ENCODE assay signal across 7 mouse cellular contexts in the genomic region with DNA sequence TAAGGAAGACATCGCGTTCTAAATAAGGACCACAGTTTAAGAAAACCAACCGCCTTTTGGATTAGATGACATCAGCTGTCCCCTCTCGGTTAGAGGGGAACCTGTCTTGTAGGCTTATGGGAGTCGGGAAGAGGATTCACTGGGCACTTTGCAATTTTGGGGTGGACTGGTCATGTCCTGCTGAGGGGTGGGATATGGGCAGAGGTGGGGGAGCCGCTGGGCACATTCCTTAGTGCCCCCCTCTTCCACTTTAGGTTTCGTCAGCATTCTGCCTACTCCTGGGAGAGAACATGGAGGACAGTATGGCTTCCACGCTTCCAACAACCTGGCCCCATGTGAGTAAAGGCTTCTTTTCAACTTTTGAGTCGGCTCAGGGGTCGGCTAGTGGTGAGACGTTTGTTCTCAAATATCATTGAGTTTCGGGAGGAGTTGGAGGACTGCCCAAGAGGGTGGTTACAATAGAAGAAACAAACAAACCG. TPM values are rescaled to one million over a fixed set of nuclear protein-coding genes. Genes with fewer than 3 reads are reported as not detected.
DNase-seq lines count a peak whose midpoint lies in the region; ATAC-seq and TF ChIP-seq lines count a peak whose summit lies in the region.

No protein-coding gene starts in this region.

- H3K4me1 ChIP-seq in cerebellum, adult 2 months (ENCODE audit: control insufficient read depth, insufficient read depth, low read length): no peaks in the 10 kb centered on the region
- peaks cover 8% of the 10 kb centered on the region; the same call in 1 of the 2 replicates for H3K4me1 ChIP-seq in kidney, embryonic 15.5 days
- no peaks in the 10 kb centered on the region for H3K4me1 ChIP-seq in stomach, embryonic 16.5 days (ENCODE audit: control insufficient read depth, insufficient read depth, low read length)

- peaks cover 36% of the 10 kb centered on the region for H3K9me3 ChIP-seq in kidney, embryonic 15.5 days (replicated peaks)
- H3K9me3 ChIP-seq in stomach, embryonic 16.5 days (replicated peaks; ENCODE audit: control insufficient read depth, low read length): peaks cover 37% of the 10 kb centered on the region

- H3K4me2 ChIP-seq in kidney, embryonic 15.5 days: peak overlapping the region; percentile 70
- peak overlapping the region; percentile 70 for H3K4me2 ChIP-seq in stomach, embryonic 16.5 days (ENCODE audit: low read depth, low read length)

- peak; percentile 65 for ATAC-seq in kidney, embryonic 15.5 days (replicated peaks; ENCODE audit: low FRiP score)
- peak; percentile 15; the same call in 1 of the 2 replicates for ATAC-seq in stomach, embryonic 16.5 days (ENCODE audit: insufficient read depth, low FRiP score)

- H3K36me3 ChIP-seq in kidney, embryonic 15.5 days: peaks cover 42% of the 10 kb centered on the region
- peaks cover 41% of the 10 kb centered on the region for H3K36me3 ChIP-seq in stomach, embryonic 16.5 days (ENCODE audit: control insufficient read depth, insufficient read depth, low read length)

- no peak for TF ChIP-seq CTCF in cerebellum, adult 2 months (IDR thresholded peaks at IDR 0.05; ENCODE audit: borderline replicate concordance, insufficient read depth, low read depth, low read length)

- peak; percentile 5 for DNase-seq in right cerebral cortex, postnatal 14 days
- DNase-seq in right cerebral cortex, adult 18-20 months: no peak
- peak in 1 of 2 experiments; percentile 28 for DNase-seq in cerebellum, adult 2 months
- peak; percentile 26 for DNase-seq in gastrocnemius, postnatal 10 days
- peak; percentile 68 for DNase-seq in lung, postnatal 10 days

- H3K4me3 ChIP-seq in cerebellum, adult 2 months (replicated peaks; ENCODE audit: insufficient read depth, low read depth, low read length): peak overlapping the region; percentile 83
- peak overlapping the region; percentile 67 for H3K4me3 ChIP-seq in kidney, embryonic 15.5 days (replicated peaks)
- H3K4me3 ChIP-seq in stomach, embryonic 16.5 days (replicated peaks; ENCODE audit: low read length): peak overlapping the region; percentile 75

- H3K9ac ChIP-seq in kidney, embryonic 15.5 days: peak overlapping the region; percentile 63
- peak overlapping the region; percentile 82 for H3K9ac ChIP-seq in stomach, embryonic 16.5 days (ENCODE audit: low read length)

- TF ChIP-seq POLR2A in cerebellum, adult 2 months (IDR thresholded peaks at IDR 0.05; ENCODE audit: borderline replicate concordance, insufficient read depth, low read length): no peak

- H3K27me3 ChIP-seq in cerebellum, adult 2 months (ENCODE audit: control insufficient read depth, insufficient read depth, low read length): no peaks in the 10 kb centered on the region
- no peaks in the 10 kb centered on the region for H3K27me3 ChIP-seq in kidney, embryonic 15.5 days
- no peaks in the 10 kb centered on the region for H3K27me3 ChIP-seq in stomach, embryonic 16.5 days (ENCODE audit: control insufficient read depth, insufficient read depth, low read length)

- H3K27ac ChIP-seq in cerebellum, adult 2 months (ENCODE audit: insufficient read depth, low read length): 0 out of 2 replicates have a peak overlapping the region, but pooled peaks have one; percentile 29
- H3K27ac ChIP-seq in kidney, embryonic 15.5 days: peak overlapping the region; percentile 86
- H3K27ac ChIP-seq in stomach, embryonic 16.5 days (ENCODE audit: low read length): peak overlapping the region; percentile 83; the same call in 1 of the 2 replicates

- WGBS in cerebellum, adult 2 months: 26% methylated on average over 13 of the region's 13 CpGs
- 36% methylated on average over 13 of the region's 13 CpGs for WGBS in kidney, embryonic 15.5 days
- whole genome bisulfite sequencing in stomach, embryonic 16.5 days: 30% methylated on average over 13 of the region's 13 CpGs

RNA-seq across cellular contexts. Expression of a gene that starts 0.7 kb away (rescaled TPM):
- polyA plus RNA-seq in cerebellum, adult 2 months (2012; rRNA removed): 12.6 and 13.5 TPM in 2 replicates
- 10 to 100 TPM in 1 of 2 experiments, 1 to 10 TPM in 1; 9.8 to 13.4 TPM for total RNA-seq in gastrocnemius, postnatal 10 days (2021)
- polyA plus RNA-seq in kidney, embryonic 15.5 days (2015; fragmentation: Nextera tagmentation; extraction: Ambion mirVana): 32.3 and 34.0 TPM in 2 replicates
- 36.0 and 38.7 TPM in 2 replicates for polyA plus RNA-seq in stomach, embryonic 16.5 days (2015; fragmentation: Nextera tagmentation; extraction: Ambion mirVana)

RNA-seq across cellular contexts. Expression of a gene that starts 16.6 kb away (rescaled TPM):
- polyA plus RNA-seq in cerebellum, adult 2 months (2012; rRNA removed): 16.3 and 16.7 TPM in 2 replicates
- total RNA-seq in gastrocnemius, postnatal 10 days (2021): 1 to 10 TPM; 5.8 to 8.9 TPM
- 15.8 and 16.4 TPM in 2 replicates for polyA plus RNA-seq in kidney, embryonic 15.5 days (2015; fragmentation: Nextera tagmentation; extraction: Ambion mirVana)
- 13.8 and 14.5 TPM in 2 replicates for polyA plus RNA-seq in stomach, embryonic 16.5 days (2015; fragmentation: Nextera tagmentation; extraction: Ambion mirVana)

RNA-seq across cellular contexts. Expression of a gene that starts 31.8 kb away (rescaled TPM):
- polyA plus RNA-seq in cerebellum, adult 2 months (2012; rRNA removed): 10.8 and 11.2 TPM in 2 replicates
- 1 to 10 TPM; 3.6 to 4.9 TPM for total RNA-seq in gastrocnemius, postnatal 10 days (2021)
- 7.9 and 8.9 TPM in 2 replicates for polyA plus RNA-seq in kidney, embryonic 15.5 days (2015; fragmentation: Nextera tagmentation; extraction: Ambion mirVana)
- 5.7 and 7.6 TPM in 2 replicates for polyA plus RNA-seq in stomach, embryonic 16.5 days (2015; fragmentation: Nextera tagmentation; extraction: Ambion mirVana)

RNA-seq across cellular contexts. Expression of a gene that starts 45.7 kb away (rescaled TPM):
- polyA plus RNA-seq in cerebellum, adult 2 months (2012; rRNA removed): 5.6 and 6.1 TPM in 2 replicates
- total RNA-seq in gastrocnemius, postnatal 10 days (2021): 1 to 10 TPM; 2.1 to 3.0 TPM
- 3.7 and 3.8 TPM in 2 replicates for polyA plus RNA-seq in kidney, embryonic 15.5 days (2015; fragmentation: Nextera tagmentation; extraction: Ambion mirVana)
- polyA plus RNA-seq in stomach, embryonic 16.5 days (2015; fragmentation: Nextera tagmentation; extraction: Ambion mirVana): 3.3 and 3.7 TPM in 2 replicates

Comparison
In these comparisons a context has a peak if more than half of its experiments do, and no peak if none do; other contexts are left out.
1. H3K27ac ChIP-seq: peak in every context shown above with its lines; median percentile 86 in kidney, embryonic 15.5 days; 83 in stomach, embryonic 16.5 days; 29 in cerebellum, adult 2 months.